Mouse (Mus musculus) testis, postnatal 14 days (tissue): Measurements from ENCODE around the gene Pnmal1.

ENCODE experiments used
- DNase-seq: peaks from one replicate; pipeline ENCODE4 v3.0.0; 2021; ENCODE audit warnings: low spot score

Gene Pnmal1

GRCm38 (mm10) chr7:16959539-16960187 is at the start of gene Pnmal1:
Gene Pnmal1, plus strand, starts transcription at chr7:16959679.
- peak; percentile 68 for DNase-seq

GRCm38 (mm10) chr7:16909909-16910308 is 49.6 kb upstream of the Pnmal1 start:
- DNase-seq, result no peak

- no peak for DNase-seq
Measured at GRCm38 (mm10) chr7:16911904-16912303, 47.6 kb upstream of the Pnmal1 start.

- DNase-seq, result no peak
Measured at GRCm38 (mm10) chr7:16912360-16912759, 47.1 kb upstream of the Pnmal1 start.

- peak; percentile 35 for DNase-seq
Measured at GRCm38 (mm10) chr7:16913806-16914452, 45.5 kb upstream of the Pnmal1 start.

GRCm38 (mm10) chr7:16914453-16915343 is 44.8 kb upstream of the Pnmal1 start:
- DNase-seq, result no peak

- DNase-seq, result no peak
Measured at GRCm38 (mm10) chr7:16915461-16916340, 43.8 kb upstream of the Pnmal1 start.

- no peak for DNase-seq
Measured at GRCm38 (mm10) chr7:16916342-16917265, 42.9 kb upstream of the Pnmal1 start.

- DNase-seq, result no peak
Measured at GRCm38 (mm10) chr7:16917447-16917846, 42.0 kb upstream of the Pnmal1 start.

GRCm38 (mm10) chr7:16918014-16918413 is 41.5 kb upstream of the Pnmal1 start:
- no peak for DNase-seq

GRCm38 (mm10) chr7:16918670-16919069 is 40.8 kb upstream of the Pnmal1 start:
- no peak for DNase-seq

GRCm38 (mm10) chr7:16919395-16920149 is 39.9 kb upstream of the Pnmal1 start:
- DNase-seq, result no peak

GRCm38 (mm10) chr7:16920150-16920579 is 39.3 kb upstream of the Pnmal1 start:
- no peak for DNase-seq

- peak; percentile 33 for DNase-seq
Measured at GRCm38 (mm10) chr7:16920818-16921791, 38.4 kb upstream of the Pnmal1 start.

GRCm38 (mm10) chr7:16921881-16922335 is 37.6 kb upstream of the Pnmal1 start:
- no peak for DNase-seq

- DNase-seq, result peak; percentile 38
Measured at GRCm38 (mm10) chr7:16922360-16922973, 37.0 kb upstream of the Pnmal1 start.

- DNase-seq, result peak; percentile 66
Measured at GRCm38 (mm10) chr7:16923283-16924036, 36.0 kb upstream of the Pnmal1 start.
